Mouse (Mus musculus) CH12.LX (cell line): ENCODE results near the gene B3galnt2. TPM values are rescaled to one million over a fixed set of nuclear protein-coding genes. Genes with fewer than 3 reads are reported as not detected.
A peak's percentile ranks its signal among the peaks of the same experiment; 100 is the strongest.

Experiments
- DNase-seq: peaks from one replicate; pipeline ENCODE4 v3.0.0-alpha.2; 2013; ENCODE audit errors: extremely low read depth
- H3K27ac ChIP-seq: 2 replicates; pipeline ENCODE4 v1.5.1; 2012; ENCODE audit warnings: low read depth, mild to moderate bottlenecking, control low read depth, moderate library complexity; ENCODE audit not compliant: insufficient read depth
- H3K27me3 ChIP-seq: replicated peaks from 2 replicates; pipeline ENCODE3; 2012; ENCODE audit warnings: inconsistent platforms
- H3K36me3 ChIP-seq, 2 experiments: replicated peaks in 1 of 2; 2 replicates each; pipeline versions ENCODE3 to v1.6.1; 2012; ENCODE audit warnings: inconsistent platforms in 1 of 2, low read length in 1 of 2, mild to moderate bottlenecking in 1 of 2, mixed read lengths in 1 of 2, moderate library complexity in 1 of 2; ENCODE audit not compliant: control insufficient read depth in 1 of 2, insufficient read depth in 1 of 2
- H3K4me1 ChIP-seq, 2 experiments: 2 replicates each; pipeline ENCODE4 v1.6.1; 2012; ENCODE audit warnings: inconsistent platforms in 1 of 2, moderate library complexity in 1 of 2; ENCODE audit not compliant: insufficient read depth in 2 of 2, control insufficient read depth in 1 of 2
- H3K4me2 ChIP-seq: 2 replicates; pipeline ENCODE4 v1.6.1; 2012; ENCODE audit warnings: low read depth, mild to moderate bottlenecking, control low read depth; ENCODE audit not compliant: poor library complexity, insufficient read depth, severe bottlenecking
- H3K4me3 ChIP-seq, 3 experiments: fragments of 150-350 bp in 1 of 3; sonication (generic) in 1 of 3; replicated peaks in 1 of 3; 2 replicates each; pipeline versions ENCODE3 to v1.5.1; 2011 to 2012; ENCODE audit warnings: low read depth in 2 of 3, low read length in 2 of 3, mild to moderate bottlenecking in 2 of 3, moderate library complexity in 2 of 3, control low read depth in 1 of 3, improper control_type of control experiment in 1 of 3, inconsistent platforms in 1 of 3, mixed read lengths in 1 of 3; ENCODE audit not compliant: poor library complexity in 1 of 3
- H3K79me2 ChIP-seq: replicated peaks from 2 replicates; pipeline ENCODE4 v1.6.1; 2012; ENCODE audit warnings: mild to moderate bottlenecking, moderate library complexity; ENCODE audit not compliant: control insufficient read depth, poor library complexity, insufficient read depth, severe bottlenecking; ENCODE audit errors: extremely low read depth
- H3K9ac ChIP-seq: 2 replicates; pipeline ENCODE4 v1.6.1; 2012; ENCODE audit warnings: low read depth, mild to moderate bottlenecking, control low read depth, moderate library complexity; ENCODE audit not compliant: insufficient read depth
- H3K9me3 ChIP-seq: replicated peaks from 2 replicates; pipeline ENCODE3; 2012; ENCODE audit warnings: low read length, inconsistent platforms, mixed read lengths
- BHLHE40 ChIP-seq: IDR thresholded peaks from 2 replicates; pipeline ENCODE4 v1.6.1; 2011; ENCODE audit warnings: mild to moderate bottlenecking, low read depth, low read length, improper control_type of control experiment
- CHD1 ChIP-seq: IDR thresholded peaks from 2 replicates; pipeline ENCODE4 v1.6.1; 2012; ENCODE audit warnings: low read depth, low read length, improper control_type of control experiment, inconsistent platforms
- CHD2 ChIP-seq: IDR thresholded peaks from 2 replicates; pipeline ENCODE4 v1.6.1; 2011; ENCODE audit warnings: low read length, improper control_type of control experiment
- CTCF ChIP-seq, 2 experiments: IDR thresholded peaks in 1 of 2; conservative IDR thresholded peaks in 1 of 2; 2 replicates each; pipeline ENCODE4 v1.5.1; 2011 to 2012; ENCODE audit warnings: low read depth in 2 of 2, low read length in 2 of 2, improper control_type of control experiment in 1 of 2, inconsistent platforms in 1 of 2, mild to moderate bottlenecking in 1 of 2, moderate library complexity in 1 of 2
- E2F4 ChIP-seq: IDR thresholded peaks from 2 replicates; pipeline ENCODE4 v1.6.1; 2011; ENCODE audit warnings: low read depth, low read length, improper control_type of control experiment; ENCODE audit not compliant: insufficient replicate concordance
- ELF1 ChIP-seq: IDR thresholded peaks from 2 replicates; pipeline ENCODE4 v1.6.1; 2014; ENCODE audit warnings: low read depth, mild to moderate bottlenecking, inconsistent platforms, low read length, improper control_type of control experiment
- EP300 ChIP-seq: IDR thresholded peaks from 2 replicates; pipeline ENCODE4 v1.6.1; 2011; ENCODE audit warnings: low read length, improper control_type of control experiment
- ETS1 ChIP-seq: conservative IDR thresholded peaks from 2 replicates; pipeline ENCODE4 v1.6.1; 2012; ENCODE audit warnings: low read depth, mild to moderate bottlenecking, inconsistent platforms, low read length, improper control_type of control experiment, moderate library complexity
- HCFC1 ChIP-seq: IDR thresholded peaks from 2 replicates; pipeline ENCODE4 v1.6.1; 2012; ENCODE audit warnings: low read depth, mild to moderate bottlenecking, inconsistent platforms, low read length, improper control_type of control experiment
- IRF4 ChIP-seq: IDR thresholded peaks from 2 replicates; pipeline ENCODE4 v1.6.1; 2014; ENCODE audit warnings: low read depth, mild to moderate bottlenecking, inconsistent platforms, low read length, improper control_type of control experiment
- JUN ChIP-seq: IDR thresholded peaks from 2 replicates; pipeline ENCODE4 v1.6.1; 2011; ENCODE audit warnings: low read depth, mild to moderate bottlenecking, low read length, improper control_type of control experiment, moderate library complexity; ENCODE audit not compliant: insufficient read depth
- JUND ChIP-seq: conservative IDR thresholded peaks from 2 replicates; pipeline ENCODE4 v1.6.1; 2011; ENCODE audit warnings: low read depth, low read length, improper control_type of control experiment
- MAFK ChIP-seq: IDR thresholded peaks from 2 replicates; pipeline ENCODE4 v1.6.1; 2011; ENCODE audit warnings: low read length, improper control_type of control experiment; ENCODE audit not compliant: insufficient replicate concordance
- MAX ChIP-seq: IDR thresholded peaks from 2 replicates; pipeline ENCODE4 v1.6.1; 2011; ENCODE audit warnings: low read length, improper control_type of control experiment
- MAZ ChIP-seq: IDR thresholded peaks from 2 replicates; pipeline ENCODE4 v1.6.1; 2012; ENCODE audit warnings: low read depth, mild to moderate bottlenecking, inconsistent platforms, low read length, improper control_type of control experiment, moderate library complexity
- MXI1 ChIP-seq: IDR thresholded peaks from 2 replicates; pipeline ENCODE4 v1.6.1; 2011; ENCODE audit warnings: mild to moderate bottlenecking, low read depth, low read length, improper control_type of control experiment
- MYC ChIP-seq: IDR thresholded peaks from 2 replicates; pipeline ENCODE4 v1.6.1; 2011; ENCODE audit warnings: low read depth, mild to moderate bottlenecking, improper control_type of control experiment, low read length
- POLR2A ChIP-seq: IDR thresholded peaks from 2 replicates; pipeline ENCODE4 v1.6.1; 2011; ENCODE audit warnings: low read depth, mild to moderate bottlenecking, improper control_type of control experiment, low read length
- POLR2AphosphoS2 ChIP-seq: IDR thresholded peaks from 2 replicates; pipeline ENCODE4 v1.6.1; 2011; ENCODE audit warnings: low read depth, low read length, improper control_type of control experiment
- RAD21 ChIP-seq: IDR thresholded peaks from 2 replicates; pipeline ENCODE4 v1.6.1; 2011; ENCODE audit warnings: low read depth, mild to moderate bottlenecking, low read length, improper control_type of control experiment, moderate library complexity
- SIN3A ChIP-seq: IDR thresholded peaks from 2 replicates; pipeline ENCODE4 v1.6.1; 2012; ENCODE audit warnings: low read length, improper control_type of control experiment, inconsistent platforms
- TCF12 ChIP-seq: IDR thresholded peaks from 2 replicates; pipeline ENCODE4 v1.6.1; 2014; ENCODE audit warnings: low read depth, mild to moderate bottlenecking, inconsistent platforms, low read length, improper control_type of control experiment
- USF1 ChIP-seq: IDR thresholded peaks from 2 replicates; pipeline ENCODE4 v1.6.1; 2014; ENCODE audit warnings: low read depth, mild to moderate bottlenecking, inconsistent platforms, low read length, improper control_type of control experiment
- USF2 ChIP-seq: conservative IDR thresholded peaks from 2 replicates; pipeline ENCODE4 v1.6.1; 2011; ENCODE audit warnings: low read depth, low read length, improper control_type of control experiment
- ZC3H11A ChIP-seq: IDR thresholded peaks from 2 replicates; pipeline ENCODE4 v1.6.1; 2012; ENCODE audit warnings: low read depth, mild to moderate bottlenecking, inconsistent platforms, low read length, improper control_type of control experiment
- ZNF384 ChIP-seq: IDR thresholded peaks from 2 replicates; pipeline ENCODE4 v1.6.1; 2012; ENCODE audit warnings: low read depth, low read length, improper control_type of control experiment, inconsistent platforms
- dilution Hi-C: fragments of 300-500 bp; cut with MboI; formaldehyde crosslinking; loops from 2 replicates; pipeline ENCODE4 v1.14.3; 2020; ENCODE audit warnings: low sequenced_read_pairs; ENCODE audit not compliant: extremely low pct_unique_long_range_greater_than_20kb, extremely low pct_ligation_motif_present
- in situ Hi-C: fragments of 300-500 bp; cut with MboI; formaldehyde crosslinking; loops from 3 replicates; pipeline ENCODE4 v1.14.3; 2019; ENCODE audit warnings: low sequenced_read_pairs, low pct_ligation_motif_present, low pct_unique_long_range_greater_than_20kb, mixed read lengths
- polyA plus RNA-seq: library from polyadenylated mRNA; unstranded; fragments of >175 nt; gene quantifications from 2 replicates; pipeline ENCODE4 v1.2.1, GENCODE M21; 2012; ENCODE audit warnings: low read depth; ENCODE audit not compliant: insufficient read length
- total RNA-seq, 2 experiments: library from RNA; depleted of rRNA; stranded (reverse); fragments of 300-350 nt in 1 of 2; fragments of >200 nt in 1 of 2; gene quantifications; 2 replicates each; pipeline ENCODE4 v1.2.3; 2012 to 2014

B3galnt2 gene
- total and polyA plus RNA-seq, 3 experiments = 34.1 to 49.3 (median 48.3) TPM

DNA sequence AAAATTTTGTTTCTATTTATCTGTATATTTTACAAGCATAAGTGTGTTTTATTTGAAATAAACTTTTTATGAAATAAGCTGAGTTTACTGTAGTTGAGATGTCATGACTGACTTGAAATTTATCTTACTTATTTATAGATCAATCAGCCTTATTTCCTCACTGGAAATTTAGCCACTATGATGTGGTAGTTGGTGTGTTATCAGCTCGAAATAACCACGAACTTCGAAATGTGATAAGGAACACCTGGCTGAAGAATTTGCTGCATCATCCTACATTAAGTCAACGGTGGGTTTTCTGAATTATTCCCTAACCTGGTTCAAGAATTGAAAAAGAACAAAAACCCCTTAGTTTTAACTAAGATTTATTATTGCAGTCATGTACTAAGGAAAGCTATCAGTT is 11.9 kb downstream of the B3galnt2 start:
- TF ChIP-seq IRF4 (no peak), ZC3H11A (no peak), MAZ (no peak), MAX (no peak), CTCF (conservative IDR thresholded peaks at IDR 0.05 in 1 of 2, IDR thresholded peaks at IDR 0.05 in 1 of 2; ENCODE audit: low read depth in 2 of 2, low read length in 2 of 2) (no peak), HCFC1 (no peak), ZNF384 (no peak), EP300 (no peak), ETS1 (no peak), USF2 (no peak), SIN3A (no peak), CHD2 (no peak), E2F4 (no peak), USF1 (no peak), MAFK (no peak), POLR2A (no peak), MXI1 (no peak), JUN (no peak), BHLHE40 (no peak)
- dilution Hi-C loops = no loop called here
- DNase-seq = no peak
- no peak overlapping the region for H3K4me2 ChIP-seq
- no peaks in the 10 kb centered on the region for H3K27me3 ChIP-seq
- H3K4me3 ChIP-seq = no peak overlapping the region
- no peak overlapping the region for H3K27ac ChIP-seq
- peaks cover 9 to 42% of the 10 kb centered on the region in 2 experiments for H3K4me1 ChIP-seq
- H3K9ac ChIP-seq = no peak overlapping the region
- peaks cover 12 to 34% of the 10 kb centered on the region in 2 experiments for H3K36me3 ChIP-seq
- in situ Hi-C loops = no loop called here
- H3K79me2 ChIP-seq = peaks cover 21% of the 10 kb centered on the region; the same call in 1 of the 2 replicates
- no peaks in the 10 kb centered on the region for H3K9me3 ChIP-seq

DNA sequence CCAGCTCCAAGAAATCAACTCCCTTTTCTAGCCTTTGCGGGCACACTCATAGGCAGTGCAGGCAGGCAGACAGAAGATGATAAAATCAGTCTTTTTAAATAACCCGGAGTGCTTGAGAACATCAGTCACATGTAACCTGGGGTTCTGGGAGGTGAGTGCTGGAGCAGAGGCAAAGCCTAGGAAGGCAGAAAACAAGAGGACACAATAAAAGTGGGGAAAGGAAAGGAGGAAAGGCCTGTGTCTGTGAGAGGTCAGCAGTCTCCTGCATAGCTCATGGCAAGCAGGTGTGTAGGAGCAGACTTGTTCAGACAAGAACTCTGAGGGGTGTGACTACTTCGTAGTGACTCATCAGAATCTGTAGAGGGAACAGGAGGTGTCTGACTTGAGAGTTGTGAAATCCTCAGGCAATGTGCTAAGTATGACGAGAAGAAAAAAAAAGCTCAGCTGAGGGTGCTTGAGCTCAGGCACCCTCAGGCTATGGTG is 14.4 kb downstream of the B3galnt2 start:
- peak overlapping the region; percentile 75 for H3K27ac ChIP-seq
- H3K4me2 ChIP-seq = 0 out of 2 replicates have a peak overlapping the region, but pooled peaks have one; percentile 7
- H3K79me2 ChIP-seq = 0 out of 2 replicates have a peak, but pooled peaks cover 9% of the 10 kb centered on the region
- peaks cover 9 to 35% of the 10 kb centered on the region in 2 experiments for H3K4me1 ChIP-seq
- no peak overlapping the region for H3K4me3 ChIP-seq
- TF ChIP-seq ZNF384 (peak; percentile 87), MXI1 (0 out of 2 replicates have a peak, but pooled peaks have one; percentile 48), RAD21 (no peak), MAFK (peak; percentile 84; the same call in 1 of the 2 replicates), POLR2A (peak; percentile 39; the same call in 1 of the 2 replicates), BHLHE40 (peak; percentile 65), JUND (peak; percentile 60), MYC (peak; percentile 92), MAX (0 out of 2 replicates have a peak, but pooled peaks have one; percentile 68), JUN (peak; percentile 30), EP300 (peak; percentile 77), TCF12 (peak; percentile 64; the same call in 1 of the 2 replicates), IRF4 (peak; percentile 46), POLR2AphosphoS2 (no peak), CHD1 (peak; percentile 88), ELF1 (no peak)
- TF ChIP-seq, all 38 proteins: peak for 13
- Histone ChIP-seq H3K9ac (peak overlapping the region; percentile 36), H3K9me3 (no peaks in the 10 kb centered on the region), H3K27me3 (no peaks in the 10 kb centered on the region), H3K36me3 (peaks cover 14 to 43% of the 10 kb centered on the region in 2 experiments)
- dilution Hi-C loops = no loop called here
- in situ Hi-C loops = no loop called here
- peak; percentile 74 for DNase-seq
